Mouse (Mus musculus): ENCODE data around the gene Fndc3b.
A peak's percentile ranks its signal among the peaks of the same experiment; 100 is the strongest.

Gene Fndc3b

GRCm38 (mm10) chr3:27621176-27621575 lies 89.9 kb downstream of the Fndc3b start:
- no peak for DNase-seq (ENCODE audit: low spot score in 2 of 2)

GRCm38 (mm10) chr3:27617733-27618132 lies 93.4 kb downstream of the Fndc3b start:
- DNase-seq (ENCODE audit: low spot score in 2 of 2): no peak

GRCm38 (mm10) chr3:27617237-27617499 lies 93.9 kb downstream of the Fndc3b start:
- no peak for DNase-seq (ENCODE audit: low spot score in 2 of 2)

- DNase-seq (ENCODE audit: low spot score in 2 of 2): peak; percentile 68 to 76
These were observed 94.5 kb downstream of the Fndc3b start for GRCm38 (mm10) chr3:27616421-27617236.

- no peak for DNase-seq (ENCODE audit: low spot score in 2 of 2)
These were observed 95.6 kb downstream of the Fndc3b start for GRCm38 (mm10) chr3:27615479-27615878.

- DNase-seq (ENCODE audit: low spot score in 2 of 2): no peak
These were observed 97.3 kb downstream of the Fndc3b start for GRCm38 (mm10) chr3:27613828-27614227.

- no peak for DNase-seq (ENCODE audit: low spot score in 2 of 2)
These were observed 98.1 kb downstream of the Fndc3b start for GRCm38 (mm10) chr3:27613011-27613410.

GRCm38 (mm10) chr3:27611986-27612385 lies 99.1 kb downstream of the Fndc3b start:
- DNase-seq (ENCODE audit: low spot score in 2 of 2): no peak

- DNase-seq (ENCODE audit: low spot score in 2 of 2): no peak
These were observed 100.6 kb downstream of the Fndc3b start for GRCm38 (mm10) chr3:27610547-27610946.

GRCm38 (mm10) chr3:27610089-27610488 lies 101.0 kb downstream of the Fndc3b start:
- no peak for DNase-seq (ENCODE audit: low spot score in 2 of 2)

GRCm38 (mm10) chr3:27607796-27608151 lies 103.3 kb downstream of the Fndc3b start:
- no peak for DNase-seq (ENCODE audit: low spot score in 2 of 2)

GRCm38 (mm10) chr3:27607081-27607795 lies 103.9 kb downstream of the Fndc3b start:
- peak; percentile 38 to 60 for DNase-seq (ENCODE audit: low spot score in 2 of 2)

- DNase-seq (ENCODE audit: low spot score in 2 of 2): no peak
These were observed 104.5 kb downstream of the Fndc3b start for GRCm38 (mm10) chr3:27606626-27607025.

- DNase-seq (ENCODE audit: low spot score in 2 of 2): no peak
These were observed 105.5 kb downstream of the Fndc3b start for GRCm38 (mm10) chr3:27605613-27606012.

- no peak for DNase-seq (ENCODE audit: low spot score in 2 of 2)
These were observed 106.0 kb downstream of the Fndc3b start for GRCm38 (mm10) chr3:27605081-27605480.

GRCm38 (mm10) chr3:27604629-27605028 lies 106.5 kb downstream of the Fndc3b start:
- DNase-seq (ENCODE audit: low spot score in 2 of 2): no peak

- DNase-seq (ENCODE audit: low spot score in 2 of 2): no peak
These were observed 107.0 kb downstream of the Fndc3b start for GRCm38 (mm10) chr3:27603905-27604620.

- DNase-seq (ENCODE audit: low spot score in 2 of 2): no peak
These were observed 110.5 kb downstream of the Fndc3b start for GRCm38 (mm10) chr3:27600645-27601044.

GRCm38 (mm10) chr3:27600197-27600596 lies 110.9 kb downstream of the Fndc3b start:
- no peak for DNase-seq (ENCODE audit: low spot score in 2 of 2)

GRCm38 (mm10) chr3:27598437-27599382 lies 112.4 kb downstream of the Fndc3b start:
- peak in 1 of 2 experiments; percentile 30 for DNase-seq (ENCODE audit: low spot score in 2 of 2)

GRCm38 (mm10) chr3:27593485-27594138 lies 117.5 kb downstream of the Fndc3b start:
- DNase-seq (ENCODE audit: low spot score in 2 of 2): no peak
